Mouse (Mus musculus) urinary bladder, postnatal 25 days (tissue): ENCODE measurements around the gene Gpx6.

Experiments
- DNase-seq: peaks from one replicate; pipeline ENCODE4 v3.0.0; 2022; ENCODE audit warnings: low spot score

Gpx6 gene

GRCm38 (mm10) chr13:21311926-21312325 is at the start of gene Gpx6:
Gpx6 (plus strand) TSS chr13:21312125.
- DNase-seq, result no peak

GRCm38 (mm10) chr13:21262787-21263461 is 49.0 kb upstream of the Gpx6 start:
- DNase-seq, result no peak

- no peak for DNase-seq
Measured at GRCm38 (mm10) chr13:21263910-21264309, 48.0 kb upstream of the Gpx6 start.

- DNase-seq, result no peak
Measured at GRCm38 (mm10) chr13:21264366-21264765, 47.6 kb upstream of the Gpx6 start.

- DNase-seq, result no peak
Measured at GRCm38 (mm10) chr13:21265736-21266135, 46.2 kb upstream of the Gpx6 start.

GRCm38 (mm10) chr13:21267541-21267940 is 44.4 kb upstream of the Gpx6 start:
- no peak for DNase-seq

- no peak for DNase-seq
Measured at GRCm38 (mm10) chr13:21268262-21268661, 43.7 kb upstream of the Gpx6 start.

- no peak for DNase-seq
Measured at GRCm38 (mm10) chr13:21275021-21275814, 36.7 kb upstream of the Gpx6 start.

- peak; percentile 29 for DNase-seq
Measured at GRCm38 (mm10) chr13:21275815-21276550, 35.9 kb upstream of the Gpx6 start.

GRCm38 (mm10) chr13:21276551-21276950 is 35.4 kb upstream of the Gpx6 start:
- no peak for DNase-seq

- no peak for DNase-seq
Measured at GRCm38 (mm10) chr13:21279076-21279475, 32.8 kb upstream of the Gpx6 start.

GRCm38 (mm10) chr13:21279559-21279958 is 32.4 kb upstream of the Gpx6 start:
- DNase-seq, result peak; percentile 74

GRCm38 (mm10) chr13:21292631-21293030 is 19.3 kb upstream of the Gpx6 start, which contains the start of gene Gpx5:
Gpx5 (minus strand) TSS chr13:21292731.
- DNase-seq, result no peak

- DNase-seq, result no peak
Measured at GRCm38 (mm10) chr13:21298557-21298956, 13.4 kb upstream of the Gpx6 start.

- DNase-seq, result no peak
Measured at GRCm38 (mm10) chr13:21304483-21305066, 7.3 kb upstream of the Gpx6 start.

GRCm38 (mm10) chr13:21309788-21310187 is 2.1 kb upstream of the Gpx6 start:
- DNase-seq, result no peak

- DNase-seq, result no peak
Measured at GRCm38 (mm10) chr13:21312854-21313253, 929 bp downstream of the Gpx6 start.

GRCm38 (mm10) chr13:21313903-21314302 is 2.0 kb downstream of the Gpx6 start:
- no peak for DNase-seq

GRCm38 (mm10) chr13:21320262-21320661 is 8.3 kb downstream of the Gpx6 start:
- no peak for DNase-seq

GRCm38 (mm10) chr13:21321890-21322494 is 10.1 kb downstream of the Gpx6 start:
- DNase-seq, result no peak

GRCm38 (mm10) chr13:21322509-21323375 is 10.8 kb downstream of the Gpx6 start:
- no peak for DNase-seq
